Mouse (Mus musculus) hindbrain, embryonic 14.5 days (tissue): Measurements from ENCODE around the gene Btnl10. TPM values are rescaled to one million over a fixed set of nuclear protein-coding genes. Genes with fewer than 3 reads are reported as not detected.

ENCODE experiments used
- ATAC-seq: fragments of 200-750 bp; cut with Nextera tagmentation; 2 replicates; pipeline ENCODE4 v1.8.0; 2017; ENCODE audit warnings: moderate number of reproducible peaks, mild to moderate bottlenecking, moderate TSS enrichment, moderate library complexity; ENCODE audit not compliant: low FRiP score
- DNase-seq: peaks from one replicate; pipeline ENCODE4 v3.0.0-alpha.2; 2015; ENCODE audit warnings: low spot score
- H3K27ac ChIP-seq: fragments of 300-500 bp; sonication (generic); 2 replicates; pipeline ENCODE4 v1.5.1; 2014; ENCODE audit warnings: mild to moderate bottlenecking, moderate library complexity
- H3K27me3 ChIP-seq: fragments of 300-500 bp; sonication (generic); 2 replicates; pipeline ENCODE4 v1.6.1; 2014; ENCODE audit warnings: mild to moderate bottlenecking, low read length, mixed read lengths; ENCODE audit not compliant: control insufficient read depth, insufficient read depth
- H3K36me3 ChIP-seq: fragments of 300-500 bp; sonication (generic); replicated peaks from 2 replicates; pipeline ENCODE4 v1.6.1; 2014; ENCODE audit not compliant: control insufficient read depth, insufficient read depth
- H3K4me1 ChIP-seq: fragments of 300-500 bp; sonication (generic); replicated peaks from 2 replicates; pipeline ENCODE4 v1.6.1; 2014; ENCODE audit warnings: antibody characterized with exemption, low read length, mixed read lengths; ENCODE audit not compliant: control insufficient read depth, insufficient read depth
- H3K4me2 ChIP-seq: fragments of 300-500 bp; sonication (generic); replicated peaks from 2 replicates; pipeline ENCODE4 v1.6.1; 2014; ENCODE audit warnings: mild to moderate bottlenecking, moderate library complexity
- H3K4me3 ChIP-seq: fragments of 300-500 bp; sonication (generic); replicated peaks from 2 replicates; pipeline ENCODE4 v1.5.1; 2014; ENCODE audit warnings: mild to moderate bottlenecking, low read length
- H3K9ac ChIP-seq: fragments of 300-500 bp; sonication (generic); 2 replicates; pipeline ENCODE4 v1.6.1; 2014
- H3K9me3 ChIP-seq: fragments of 300-500 bp; sonication (generic); 2 replicates; pipeline ENCODE4 v1.6.1; 2016; ENCODE audit warnings: low read length; ENCODE audit not compliant: control insufficient read depth
- WGBS: fragments of 180-500 bp; shearing (Covaris S2); extraction: QIAGEN DNeasy Blood & Tissue Kit; methylation state at CpG from one replicate; pipeline ENCODE4 v1.1.7; 2014; 5-methylcytosine and 5-hydroxymethylcytosine counted together
- polyA plus RNA-seq: library from polyadenylated mRNA; unstranded; fragments of >200 nt; fragmentation: Nextera tagmentation; extraction: Ambion mirVana; gene quantifications from 2 replicates; pipeline ENCODE4 v1.2.1, GENCODE M21; 2014

Btnl10 gene
- not detected in 2 replicates for polyA plus RNA-seq

- DNase-seq = no peak
These were observed at the start of gene Btnl10 for GRCm38 (mm10) chr11:58917745-58918366. Gene Btnl10, plus strand, starts transcription at chr11:58917908.

GRCm38 (mm10) chr11:58867954-58868330 is 49.8 kb upstream of the Btnl10 start:
- Histone ChIP-seq H3K4me3 (peak overlapping the region; percentile 62), H3K9ac (peak overlapping the region; percentile 78; the same call in 1 of the 2 replicates), H3K27ac (no peak overlapping the region), H3K4me1 (peaks cover 8% of the 10 kb centered on the region; the same call in 1 of the 2 replicates), H3K36me3 (peaks cover 13% of the 10 kb centered on the region; the same call in 1 of the 2 replicates), H3K9me3 (no peaks in the 10 kb centered on the region), H3K4me2 (peak overlapping the region; percentile 53), H3K27me3 (no peaks in the 10 kb centered on the region)
- ATAC-seq (no peak), DNase-seq (no peak)
- WGBS = 81% methylated on average over 6 of the region's 6 CpGs

More at GRCm38 (mm10) chr11:58917745-58918366, at the start of gene Btnl10:
- Histone ChIP-seq H3K36me3 (no peaks in the 10 kb centered on the region), H3K9me3 (no peaks in the 10 kb centered on the region), H3K27ac (no peak within 1 kb of the TSS), H3K27me3 (no peaks in the 10 kb centered on the region), H3K4me3 (no peak within 1 kb of the TSS), H3K4me2 (no peak within 1 kb of the TSS), H3K4me1 (no peaks in the 10 kb centered on the region), H3K9ac (no peak within 1 kb of the TSS)
- ATAC-seq = no peak
- WGBS = 88% methylated on average over 12 of the region's 12 CpGs

GRCm38 (mm10) chr11:58870961-58871360 is 46.7 kb upstream of the Btnl10 start:
- Histone ChIP-seq H3K4me1 (peaks cover 8% of the 10 kb centered on the region; the same call in 1 of the 2 replicates), H3K4me2 (no peak overlapping the region), H3K9ac (no peak overlapping the region), H3K9me3 (no peaks in the 10 kb centered on the region), H3K27me3 (no peaks in the 10 kb centered on the region), H3K4me3 (no peak overlapping the region), H3K27ac (no peak overlapping the region), H3K36me3 (peaks cover 19% of the 10 kb centered on the region)
- ATAC-seq = no peak
- WGBS = 92% methylated on average over 4 of the region's 4 CpGs
- no peak for DNase-seq

- Histone ChIP-seq H3K27me3 (no peaks in the 10 kb centered on the region), H3K4me3 (no peak overlapping the region), H3K9ac (no peak overlapping the region), H3K4me2 (no peak overlapping the region), H3K27ac (no peak overlapping the region), H3K4me1 (no peaks in the 10 kb centered on the region), H3K36me3 (peaks cover 48% of the 10 kb centered on the region), H3K9me3 (no peaks in the 10 kb centered on the region)
- DNase-seq (no peak), ATAC-seq (no peak)
- WGBS = 87% methylated on average over 8 of the region's 8 CpGs
These were observed 34.0 kb upstream of the Btnl10 start for GRCm38 (mm10) chr11:58883756-58884155.

GRCm38 (mm10) chr11:58890511-58890910 is 27.2 kb upstream of the Btnl10 start:
- Histone ChIP-seq H3K4me3 (no peak overlapping the region), H3K4me1 (no peaks in the 10 kb centered on the region), H3K36me3 (peaks cover 63% of the 10 kb centered on the region), H3K27ac (no peak overlapping the region), H3K27me3 (no peaks in the 10 kb centered on the region), H3K9ac (no peak overlapping the region), H3K9me3 (no peaks in the 10 kb centered on the region), H3K4me2 (no peak overlapping the region)
- 93% methylated on average over 10 of the region's 10 CpGs for whole genome bisulfite sequencing
- ATAC-seq = no peak
- DNase-seq = no peak

- Histone ChIP-seq H3K4me2 (no peak overlapping the region), H3K36me3 (peaks cover 83% of the 10 kb centered on the region), H3K9ac (no peak overlapping the region), H3K27ac (no peak overlapping the region), H3K9me3 (no peaks in the 10 kb centered on the region), H3K4me3 (no peak overlapping the region), H3K4me1 (no peaks in the 10 kb centered on the region), H3K27me3 (no peaks in the 10 kb centered on the region)
- no peak for DNase-seq
- WGBS = 80% methylated on average over 6 of the region's 6 CpGs
- no peak for ATAC-seq
These were observed 23.3 kb upstream of the Btnl10 start for GRCm38 (mm10) chr11:58894456-58894855.

GRCm38 (mm10) chr11:58897485-58897884 is 20.2 kb upstream of the Btnl10 start:
- 83% methylated on average over 6 of the region's 6 CpGs for WGBS
- Histone ChIP-seq H3K4me3 (no peak overlapping the region), H3K27me3 (no peaks in the 10 kb centered on the region), H3K4me2 (no peak overlapping the region), H3K27ac (no peak overlapping the region), H3K9ac (no peak overlapping the region), H3K9me3 (no peaks in the 10 kb centered on the region), H3K36me3 (peaks cover 81% of the 10 kb centered on the region), H3K4me1 (0 out of 2 replicates have a peak, but pooled peaks cover 4% of the 10 kb centered on the region)
- no peak for ATAC-seq
- no peak for DNase-seq

- Histone ChIP-seq H3K4me3 (no peak overlapping the region), H3K27ac (no peak overlapping the region), H3K27me3 (no peaks in the 10 kb centered on the region), H3K4me2 (no peak overlapping the region), H3K9ac (no peak overlapping the region), H3K4me1 (peaks cover 14% of the 10 kb centered on the region), H3K36me3 (peaks cover 55% of the 10 kb centered on the region), H3K9me3 (no peaks in the 10 kb centered on the region)
- DNase-seq (no peak), ATAC-seq (no peak)
These were observed 16.6 kb upstream of the Btnl10 start for GRCm38 (mm10) chr11:58901080-58901479.

GRCm38 (mm10) chr11:58903511-58904409 is 13.9 kb upstream of the Btnl10 start, which contains the start of gene Zfp39:
Gene Zfp39, minus strand, starts transcription at chr11:58904225.
- Histone ChIP-seq H3K4me1 (peaks cover 14% of the 10 kb centered on the region), H3K4me2 (peak within 1 kb of the TSS; percentile 90), H3K9me3 (no peaks in the 10 kb centered on the region), H3K36me3 (peaks cover 33% of the 10 kb centered on the region), H3K9ac (peak within 1 kb of the TSS; percentile 92), H3K4me3 (peak within 1 kb of the TSS; percentile 72), H3K27ac (peak within 1 kb of the TSS; percentile 88), H3K27me3 (no peaks in the 10 kb centered on the region)
- under 1% methylated on average over 40 of the region's 40 CpGs for WGBS
- ATAC-seq (peak; percentile 98), DNase-seq (peak; percentile 94)
